Mouse (Mus musculus): ENCODE measurements around the gene Ripk3.

GRCm38 (mm10) chr14:55763166-55763565 is 25.5 kb downstream of the Ripk3 start:
- no peak for TF ChIP-seq POLR2A (IDR thresholded peaks at IDR 0.05; ENCODE audit: borderline replicate concordance, extremely low read depth, low read depth, low read length)
- no peak for TF ChIP-seq CTCF (IDR thresholded peaks at IDR 0.05; ENCODE audit: insufficient read depth, low read length)

Data from lung, adult 2 months (tissue).